Mouse (Mus musculus): ENCODE data around the gene Bbs10. TPM values are rescaled to one million over a fixed set of nuclear protein-coding genes. Genes with fewer than 3 reads are reported as not detected.

Gene Bbs10
- 5.6 TPM in 2 replicates for polyA plus RNA-seq (2015; fragmentation: Nextera tagmentation; extraction: Ambion mirVana)

- Histone ChIP-seq H3K36me3 (ENCODE audit: control insufficient read depth, insufficient read depth, low read length) (no peaks in the 10 kb centered on the region), H3K4me1 (ENCODE audit: control insufficient read depth, insufficient read depth, low read length) (peaks cover 6% of the 10 kb centered on the region), H3K27me3 (ENCODE audit: control insufficient read depth, insufficient read depth, low read depth, low read length) (no peaks in the 10 kb centered on the region), H3K9me3 (replicated peaks; ENCODE audit: control insufficient read depth, low read length, poor library complexity, severe bottlenecking) (no peaks in the 10 kb centered on the region), H3K27ac (ENCODE audit: low read length) (peak within 1 kb of the TSS; percentile 96), H3K4me3 (ENCODE audit: low read depth, low read length) (peak within 1 kb of the TSS; percentile 75), H3K4me2 (ENCODE audit: low read length) (peak within 1 kb of the TSS; percentile 75), H3K9ac (ENCODE audit: low read depth, low read length) (peak within 1 kb of the TSS; percentile 80)
- under 1% methylated on average over 54 of the region's 54 CpGs for WGBS
- peak; percentile 99 for ATAC-seq
Observed at GRCm38 (mm10) chr10:111298140-111299098, at the start of gene Bbs10. TSS of gene Bbs10 (plus strand) at chr10:111298679.

GRCm38 (mm10) chr10:111250192-111250591, 48.3 kb upstream of the Bbs10 start:
- H3K9me3 ChIP-seq (replicated peaks; ENCODE audit: control insufficient read depth, low read length, poor library complexity, severe bottlenecking) = no peaks in the 10 kb centered on the region
- H3K4me2 ChIP-seq (ENCODE audit: low read length) = no peak overlapping the region
- H3K4me3 ChIP-seq (ENCODE audit: low read depth, low read length) = no peak overlapping the region
- H3K4me1 ChIP-seq (ENCODE audit: control insufficient read depth, insufficient read depth, low read length) = peaks cover 7% of the 10 kb centered on the region; the same call in 1 of the 2 replicates
- no peak for ATAC-seq
- no peaks in the 10 kb centered on the region for H3K27me3 ChIP-seq (ENCODE audit: control insufficient read depth, insufficient read depth, low read depth, low read length)
- 79% methylated on average over 4 of the region's 4 CpGs for WGBS
- H3K27ac ChIP-seq (ENCODE audit: low read length) = no peak overlapping the region
- H3K36me3 ChIP-seq (ENCODE audit: control insufficient read depth, insufficient read depth, low read length) = no peaks in the 10 kb centered on the region
- no peak overlapping the region for H3K9ac ChIP-seq (ENCODE audit: low read depth, low read length)

GRCm38 (mm10) chr10:111251666-111252065, 46.8 kb upstream of the Bbs10 start:
- Histone ChIP-seq H3K36me3 (ENCODE audit: control insufficient read depth, insufficient read depth, low read length) (no peaks in the 10 kb centered on the region), H3K27ac (ENCODE audit: low read length) (no peak overlapping the region), H3K9ac (ENCODE audit: low read depth, low read length) (no peak overlapping the region), H3K9me3 (replicated peaks; ENCODE audit: control insufficient read depth, low read length, poor library complexity, severe bottlenecking) (no peaks in the 10 kb centered on the region), H3K4me2 (ENCODE audit: low read length) (no peak overlapping the region), H3K4me3 (ENCODE audit: low read depth, low read length) (no peak overlapping the region), H3K27me3 (ENCODE audit: control insufficient read depth, insufficient read depth, low read depth, low read length) (no peaks in the 10 kb centered on the region), H3K4me1 (ENCODE audit: control insufficient read depth, insufficient read depth, low read length) (peaks cover 7% of the 10 kb centered on the region; the same call in 1 of the 2 replicates)
- WGBS = 81% methylated on average over 5 of the region's 5 CpGs
- no peak for ATAC-seq

GRCm38 (mm10) chr10:111255228-111255627, 43.3 kb upstream of the Bbs10 start:
- WGBS = 93% methylated on average over 6 of the region's 6 CpGs
- H3K4me2 ChIP-seq (ENCODE audit: low read length) = no peak overlapping the region
- no peak overlapping the region for H3K9ac ChIP-seq (ENCODE audit: low read depth, low read length)
- no peak for ATAC-seq
- no peak overlapping the region for H3K27ac ChIP-seq (ENCODE audit: low read length)
- no peak overlapping the region for H3K4me3 ChIP-seq (ENCODE audit: low read depth, low read length)
- no peaks in the 10 kb centered on the region for H3K4me1 ChIP-seq (ENCODE audit: control insufficient read depth, insufficient read depth, low read length)
- no peaks in the 10 kb centered on the region for H3K27me3 ChIP-seq (ENCODE audit: control insufficient read depth, insufficient read depth, low read depth, low read length)
- no peaks in the 10 kb centered on the region for H3K9me3 ChIP-seq (replicated peaks; ENCODE audit: control insufficient read depth, low read length, poor library complexity, severe bottlenecking)
- no peaks in the 10 kb centered on the region for H3K36me3 ChIP-seq (ENCODE audit: control insufficient read depth, insufficient read depth, low read length)

- ATAC-seq = no peak
Observed at GRCm38 (mm10) chr10:111256156-111256555, 42.3 kb upstream of the Bbs10 start.

GRCm38 (mm10) chr10:111257358-111257757, 41.1 kb upstream of the Bbs10 start:
- Histone ChIP-seq H3K27me3 (ENCODE audit: control insufficient read depth, insufficient read depth, low read depth, low read length) (no peaks in the 10 kb centered on the region), H3K4me2 (ENCODE audit: low read length) (no peak overlapping the region), H3K27ac (ENCODE audit: low read length) (no peak overlapping the region), H3K4me1 (ENCODE audit: control insufficient read depth, insufficient read depth, low read length) (no peaks in the 10 kb centered on the region), H3K9me3 (replicated peaks; ENCODE audit: control insufficient read depth, low read length, poor library complexity, severe bottlenecking) (no peaks in the 10 kb centered on the region), H3K4me3 (ENCODE audit: low read depth, low read length) (no peak overlapping the region), H3K9ac (ENCODE audit: low read depth, low read length) (no peak overlapping the region), H3K36me3 (ENCODE audit: control insufficient read depth, insufficient read depth, low read length) (no peaks in the 10 kb centered on the region)
- ATAC-seq = no peak
- WGBS = 91% methylated on average over 3 of the region's 3 CpGs

More at GRCm38 (mm10) chr10:111256156-111256555, 42.3 kb upstream of the Bbs10 start:
- no peak overlapping the region for H3K4me3 ChIP-seq (ENCODE audit: low read depth, low read length)
- no peaks in the 10 kb centered on the region for H3K9me3 ChIP-seq (replicated peaks; ENCODE audit: control insufficient read depth, low read length, poor library complexity, severe bottlenecking)
- H3K27me3 ChIP-seq (ENCODE audit: control insufficient read depth, insufficient read depth, low read depth, low read length) = no peaks in the 10 kb centered on the region
- no peaks in the 10 kb centered on the region for H3K4me1 ChIP-seq (ENCODE audit: control insufficient read depth, insufficient read depth, low read length)
- no peak overlapping the region for H3K9ac ChIP-seq (ENCODE audit: low read depth, low read length)
- no peak overlapping the region for H3K27ac ChIP-seq (ENCODE audit: low read length)
- 81% methylated on average over 3 of the region's 3 CpGs for WGBS
- H3K36me3 ChIP-seq (ENCODE audit: control insufficient read depth, insufficient read depth, low read length) = no peaks in the 10 kb centered on the region
- no peak overlapping the region for H3K4me2 ChIP-seq (ENCODE audit: low read length)

GRCm38 (mm10) chr10:111258256-111258655, 40.2 kb upstream of the Bbs10 start:
- Histone ChIP-seq H3K9ac (ENCODE audit: low read depth, low read length) (no peak overlapping the region), H3K9me3 (replicated peaks; ENCODE audit: control insufficient read depth, low read length, poor library complexity, severe bottlenecking) (no peaks in the 10 kb centered on the region), H3K4me2 (ENCODE audit: low read length) (no peak overlapping the region), H3K4me3 (ENCODE audit: low read depth, low read length) (no peak overlapping the region), H3K4me1 (ENCODE audit: control insufficient read depth, insufficient read depth, low read length) (no peaks in the 10 kb centered on the region), H3K27ac (ENCODE audit: low read length) (no peak overlapping the region), H3K27me3 (ENCODE audit: control insufficient read depth, insufficient read depth, low read depth, low read length) (no peaks in the 10 kb centered on the region), H3K36me3 (ENCODE audit: control insufficient read depth, insufficient read depth, low read length) (no peaks in the 10 kb centered on the region)
- no peak for ATAC-seq
- 94% methylated on average over 3 of the region's 3 CpGs for WGBS

GRCm38 (mm10) chr10:111271687-111272086, 26.8 kb upstream of the Bbs10 start:
- H3K4me1 ChIP-seq (ENCODE audit: control insufficient read depth, insufficient read depth, low read length) = no peaks in the 10 kb centered on the region
- peaks cover 31% of the 10 kb centered on the region for H3K36me3 ChIP-seq (ENCODE audit: control insufficient read depth, insufficient read depth, low read length)
- WGBS = 95% methylated on average over 15 of the region's 15 CpGs
- H3K27ac ChIP-seq (ENCODE audit: low read length) = no peak overlapping the region
- H3K4me2 ChIP-seq (ENCODE audit: low read length) = no peak overlapping the region
- H3K9me3 ChIP-seq (replicated peaks; ENCODE audit: control insufficient read depth, low read length, poor library complexity, severe bottlenecking) = no peaks in the 10 kb centered on the region
- no peaks in the 10 kb centered on the region for H3K27me3 ChIP-seq (ENCODE audit: control insufficient read depth, insufficient read depth, low read depth, low read length)
- ATAC-seq = no peak
- H3K4me3 ChIP-seq (ENCODE audit: low read depth, low read length) = no peak overlapping the region
- no peak overlapping the region for H3K9ac ChIP-seq (ENCODE audit: low read depth, low read length)

GRCm38 (mm10) chr10:111272905-111273304, 25.6 kb upstream of the Bbs10 start:
- no peak overlapping the region for H3K27ac ChIP-seq (ENCODE audit: low read length)
- H3K4me1 ChIP-seq (ENCODE audit: control insufficient read depth, insufficient read depth, low read length) = no peaks in the 10 kb centered on the region
- H3K4me2 ChIP-seq (ENCODE audit: low read length) = no peak overlapping the region
- H3K9ac ChIP-seq (ENCODE audit: low read depth, low read length) = no peak overlapping the region
- peaks cover 34% of the 10 kb centered on the region for H3K36me3 ChIP-seq (ENCODE audit: control insufficient read depth, insufficient read depth, low read length)
- H3K4me3 ChIP-seq (ENCODE audit: low read depth, low read length) = no peak overlapping the region
- H3K9me3 ChIP-seq (replicated peaks; ENCODE audit: control insufficient read depth, low read length, poor library complexity, severe bottlenecking) = no peaks in the 10 kb centered on the region
- H3K27me3 ChIP-seq (ENCODE audit: control insufficient read depth, insufficient read depth, low read depth, low read length) = no peaks in the 10 kb centered on the region
- no peak for ATAC-seq
- 75% methylated on average over 11 of the region's 11 CpGs for WGBS

All from midbrain, embryonic 16.5 days (tissue).